Mouse (Mus musculus): Measurements from ENCODE around the gene A530016L24Rik. TPM values are rescaled to one million over a fixed set of nuclear protein-coding genes. Genes with fewer than 3 reads are reported as not detected.

A530016L24Rik gene
- total RNA-seq, 1 experiment from 2014 or later, result 17.0 TPM

GRCm38 (mm10) chr12:112503003-112503771 is 13.9 kb downstream of the A530016L24Rik start:
- DNase-seq, result no peak

- DNase-seq, result peak; percentile 75
Observed at GRCm38 (mm10) chr12:112506267-112506666, 17.0 kb downstream of the A530016L24Rik start.

GRCm38 (mm10) chr12:112507264-112507663 is 18.0 kb downstream of the A530016L24Rik start:
- no peak for DNase-seq

GRCm38 (mm10) chr12:112507984-112508383 is 18.7 kb downstream of the A530016L24Rik start:
- no peak for DNase-seq

GRCm38 (mm10) chr12:112510365-112510732 is 21.1 kb downstream of the A530016L24Rik start:
- DNase-seq, result no peak

GRCm38 (mm10) chr12:112510733-112511372 is 21.6 kb downstream of the A530016L24Rik start:
- DNase-seq, result peak; percentile 79

- no peak for DNase-seq
Observed at GRCm38 (mm10) chr12:112514897-112515296, 25.6 kb downstream of the A530016L24Rik start.

GRCm38 (mm10) chr12:112516697-112517337 is 27.6 kb downstream of the A530016L24Rik start, which contains the start of gene Tmem179:
Tmem179 (minus strand) TSS chr12:112516747.
- peak; percentile 93 for DNase-seq

- DNase-seq, result no peak
Observed at GRCm38 (mm10) chr12:112518105-112518504, 28.9 kb downstream of the A530016L24Rik start.

- no peak for DNase-seq
Observed at GRCm38 (mm10) chr12:112533758-112534157, 44.5 kb downstream of the A530016L24Rik start.

- DNase-seq, result no peak
Observed at GRCm38 (mm10) chr12:112537233-112537632, 48.0 kb downstream of the A530016L24Rik start.

GRCm38 (mm10) chr12:112538356-112538755 is 49.1 kb downstream of the A530016L24Rik start:
- no peak for DNase-seq

GRCm38 (mm10) chr12:112539466-112539965 is 50.3 kb downstream of the A530016L24Rik start:
- DNase-seq, result no peak

GRCm38 (mm10) chr12:112540321-112540720 is 51.1 kb downstream of the A530016L24Rik start:
- no peak for DNase-seq

GRCm38 (mm10) chr12:112541483-112542091 is 52.3 kb downstream of the A530016L24Rik start:
- DNase-seq, result no peak

GRCm38 (mm10) chr12:112542257-112542919 is 53.1 kb downstream of the A530016L24Rik start:
- DNase-seq, result no peak

- DNase-seq, result peak; percentile 95
Observed at GRCm38 (mm10) chr12:112542920-112543300, 53.7 kb downstream of the A530016L24Rik start.

- DNase-seq, result no peak
Observed at GRCm38 (mm10) chr12:112543941-112544340, 54.7 kb downstream of the A530016L24Rik start.

- DNase-seq, result peak; percentile 25
Observed at GRCm38 (mm10) chr12:112544946-112545701, 55.9 kb downstream of the A530016L24Rik start.

- no peak for DNase-seq
Observed at GRCm38 (mm10) chr12:112546110-112546509, 56.9 kb downstream of the A530016L24Rik start.

GRCm38 (mm10) chr12:112549287-112549686 is 60.0 kb downstream of the A530016L24Rik start:
- no peak for DNase-seq
